Mouse (Mus musculus) bone marrow, adult 2 months (tissue): ENCODE results near the gene Cog2.

Experiments
- CTCF ChIP-seq: fragments of 200-500 bp; IDR thresholded peaks from 2 replicates; pipeline ENCODE4 v1.5.1; 2011; ENCODE audit warnings: low read length, control low read depth; ENCODE audit not compliant: control insufficient read depth, insufficient read depth
- POLR2A ChIP-seq: fragments of 200-500 bp; IDR thresholded peaks from 2 replicates; pipeline ENCODE4 v1.6.1; 2011; ENCODE audit warnings: low read depth, mild to moderate bottlenecking, control low read depth, low read length, borderline replicate concordance; ENCODE audit not compliant: control insufficient read depth

DNA sequence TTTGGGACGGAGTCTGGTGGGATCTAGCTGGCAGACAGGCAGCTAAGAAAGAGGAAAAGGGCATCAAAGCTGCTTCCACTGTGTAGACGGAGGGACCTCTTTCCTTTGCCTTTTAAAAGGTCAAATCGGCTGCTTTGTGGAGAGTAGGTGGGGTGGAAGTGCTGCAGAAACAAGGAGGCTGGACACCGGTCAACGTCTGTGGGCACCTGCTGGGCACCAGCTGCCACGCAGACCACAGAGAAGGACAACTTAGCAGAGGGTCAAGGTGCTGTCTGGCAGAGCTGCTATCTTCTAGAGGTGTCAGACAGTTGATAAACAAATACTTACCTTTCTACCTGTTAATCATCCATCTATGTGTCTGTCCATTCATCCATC lies 12.3 kb upstream of the Cog2 start:
- TF ChIP-seq POLR2A, result no peak
- no peak for TF ChIP-seq CTCF
